Mouse (Mus musculus): ENCODE data around the gene Shb. TPM values are rescaled to one million over a fixed set of nuclear protein-coding genes. Genes with fewer than 3 reads are reported as not detected.
"Not testable (repeated sequence)": the region's sequence is repeated elsewhere in the genome, so short reads cannot be mapped to it uniquely, and the experiment has no call there.

Shb gene
- polyA plus RNA-seq, 1 experiment = 6.5 TPM

- Histone ChIP-seq H3K4me1 (ENCODE audit: control insufficient read depth, insufficient read depth, low read length) (peaks cover 4% of the 10 kb centered on the region), H3K27ac (ENCODE audit: control insufficient read depth, insufficient read depth, low read depth, low read length, poor library complexity) (no peak overlapping the region; the same call in 1 of the 2 replicates), H3K4me3 (replicated peaks; ENCODE audit: control insufficient read depth, low read depth, low read length) (no peak overlapping the region)
- TF ChIP-seq CTCF (IDR thresholded peaks at IDR 0.05; ENCODE audit: control insufficient read depth, insufficient read depth, low read length) (no peak), POLR2A (IDR thresholded peaks at IDR 0.05; ENCODE audit: borderline replicate concordance, control insufficient read depth, low read depth, low read length) (no peak)
- 73% methylated on average over 7 of the region's 7 CpGs for WGBS
Measured at GRCm38 (mm10) chr4:45405315-45405714, 127.0 kb downstream of the Shb start.

- WGBS = 87% methylated on average over 7 of the region's 7 CpGs
- TF ChIP-seq POLR2A (IDR thresholded peaks at IDR 0.05; ENCODE audit: borderline replicate concordance, control insufficient read depth, low read depth, low read length) = no peak
- H3K4me3 ChIP-seq (replicated peaks; ENCODE audit: control insufficient read depth, low read depth, low read length) = peak overlapping the region; percentile 36
- peak overlapping the region; percentile 80 for H3K27ac ChIP-seq (ENCODE audit: control insufficient read depth, insufficient read depth, low read depth, low read length, poor library complexity)
- peaks cover 2% of the 10 kb centered on the region for H3K4me1 ChIP-seq (ENCODE audit: control insufficient read depth, insufficient read depth, low read length)
Measured at GRCm38 (mm10) chr4:45404086-45404485, 128.2 kb downstream of the Shb start.

GRCm38 (mm10) chr4:45403499-45403878, 128.8 kb downstream of the Shb start:
- WGBS = 7% methylated on average over 7 of the region's 7 CpGs
- TF ChIP-seq CTCF (IDR thresholded peaks at IDR 0.05; ENCODE audit: control insufficient read depth, insufficient read depth, low read length) (no peak), POLR2A (IDR thresholded peaks at IDR 0.05; ENCODE audit: borderline replicate concordance, control insufficient read depth, low read depth, low read length) (no peak)
- Histone ChIP-seq H3K27ac (ENCODE audit: control insufficient read depth, insufficient read depth, low read depth, low read length, poor library complexity) (peak overlapping the region; percentile 80), H3K4me3 (replicated peaks; ENCODE audit: control insufficient read depth, low read depth, low read length) (no peak overlapping the region), H3K4me1 (ENCODE audit: control insufficient read depth, insufficient read depth, low read length) (peaks cover 2% of the 10 kb centered on the region)

DNA sequence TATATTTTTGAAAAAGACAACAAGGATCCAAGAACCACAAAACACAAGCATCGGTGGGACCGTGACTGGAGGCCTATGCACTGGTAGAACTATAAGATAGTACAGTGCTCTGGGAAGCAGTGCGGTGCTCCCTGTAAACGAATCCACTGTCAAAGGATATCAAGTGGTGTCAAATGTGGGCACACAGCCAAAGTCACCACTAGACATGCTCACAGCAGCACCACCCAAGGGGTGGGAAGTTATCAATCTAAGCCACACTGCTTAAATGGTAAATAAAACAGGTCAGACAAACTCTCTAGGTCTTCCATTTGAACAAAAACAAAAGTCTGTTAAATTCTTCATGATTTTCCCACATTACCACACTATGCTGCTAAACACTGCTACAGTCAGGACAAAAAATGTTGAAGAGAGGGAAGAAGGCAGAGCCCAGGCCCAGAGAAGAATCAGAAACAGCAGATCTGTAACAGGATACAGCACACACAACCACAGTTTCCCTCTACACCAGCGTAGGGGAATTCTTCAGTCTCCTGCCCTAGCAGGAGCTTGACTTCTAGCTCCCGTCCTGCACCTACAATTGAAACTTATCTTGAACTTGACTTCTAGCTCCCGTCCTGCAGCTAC, 129.3 kb downstream of the Shb start:
- TF ChIP-seq CTCF (IDR thresholded peaks at IDR 0.05; ENCODE audit: control insufficient read depth, insufficient read depth, low read length) = no peak
- TF ChIP-seq POLR2A (IDR thresholded peaks at IDR 0.05; ENCODE audit: borderline replicate concordance, control insufficient read depth, low read depth, low read length) = no peak
- Histone ChIP-seq H3K27ac (ENCODE audit: control insufficient read depth, insufficient read depth, low read depth, low read length, poor library complexity) (peak overlapping the region; percentile 80), H3K4me1 (ENCODE audit: control insufficient read depth, insufficient read depth, low read length) (peaks cover 2% of the 10 kb centered on the region), H3K4me3 (replicated peaks; ENCODE audit: control insufficient read depth, low read depth, low read length) (peak overlapping the region; percentile 66)
- 30% methylated on average over 7 of the region's 7 CpGs for WGBS

GRCm38 (mm10) chr4:45402281-45402680, 130.0 kb downstream of the Shb start:
- TF ChIP-seq POLR2A (IDR thresholded peaks at IDR 0.05; ENCODE audit: borderline replicate concordance, control insufficient read depth, low read depth, low read length) (no peak), CTCF (IDR thresholded peaks at IDR 0.05; ENCODE audit: control insufficient read depth, insufficient read depth, low read length) (no peak)
- peak overlapping the region; percentile 23 for H3K4me3 ChIP-seq (replicated peaks; ENCODE audit: control insufficient read depth, low read depth, low read length)

DNA sequence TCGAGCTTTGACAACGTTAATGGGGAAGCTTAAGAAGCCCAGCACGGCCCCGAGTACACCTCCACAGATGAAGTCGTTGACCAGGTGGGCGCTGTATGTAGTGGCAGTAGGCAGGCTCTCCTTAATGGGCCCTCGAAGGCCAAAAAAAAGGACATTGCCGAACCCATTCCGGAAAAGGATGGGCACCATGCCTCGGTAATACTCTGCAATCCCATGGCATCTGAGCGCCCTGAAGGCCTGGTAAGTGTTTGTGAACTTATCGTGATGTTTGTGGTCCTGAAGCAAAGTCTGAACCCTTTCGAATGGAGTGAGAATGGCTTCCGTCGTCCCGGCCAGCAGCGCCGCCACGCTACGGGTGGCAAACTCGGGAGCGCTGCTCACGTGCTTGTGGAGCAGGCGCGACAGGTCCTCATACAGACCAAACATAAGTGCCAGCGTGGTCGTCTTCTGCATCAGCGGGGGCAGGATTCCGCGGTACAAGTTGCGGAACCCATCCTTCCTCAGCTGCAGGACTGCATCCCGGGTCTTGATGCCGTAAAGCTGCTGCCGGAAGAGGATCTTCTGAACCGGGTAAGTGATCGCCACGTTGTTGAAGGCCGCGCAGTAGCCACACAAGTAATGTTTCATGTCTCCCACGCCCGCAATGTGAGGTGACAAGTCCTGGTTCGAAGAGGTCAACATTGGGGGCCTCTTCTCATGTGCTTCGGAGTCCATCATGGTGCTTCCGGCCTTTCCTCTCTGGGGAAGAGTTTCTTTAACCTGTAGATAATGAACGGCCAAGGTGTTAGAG, 132.7 kb downstream of the Shb start:
- TF ChIP-seq CTCF (IDR thresholded peaks at IDR 0.05; ENCODE audit: control insufficient read depth, insufficient read depth, low read length) (no peak), POLR2A (IDR thresholded peaks at IDR 0.05; ENCODE audit: borderline replicate concordance, control insufficient read depth, low read depth, low read length) (no peak)
- 96% methylated on average over 45 of the region's 45 CpGs for WGBS
- H3K4me1 ChIP-seq (ENCODE audit: control insufficient read depth, insufficient read depth, low read length) = peaks cover 3% of the 10 kb centered on the region
- no peak overlapping the region for H3K4me3 ChIP-seq (replicated peaks; ENCODE audit: control insufficient read depth, low read depth, low read length)
- no peak overlapping the region for H3K27ac ChIP-seq (ENCODE audit: control insufficient read depth, insufficient read depth, low read depth, low read length, poor library complexity)

More at GRCm38 (mm10) chr4:45402281-45402680, 130.0 kb downstream of the Shb start:
- H3K4me1 ChIP-seq (ENCODE audit: control insufficient read depth, insufficient read depth, low read length) = peaks cover 2% of the 10 kb centered on the region
- WGBS = 51% methylated on average over 4 of the region's 4 CpGs
- H3K27ac ChIP-seq (ENCODE audit: control insufficient read depth, insufficient read depth, low read depth, low read length, poor library complexity) = peak overlapping the region; percentile 68; the same call in 1 of the 2 replicates

DNA sequence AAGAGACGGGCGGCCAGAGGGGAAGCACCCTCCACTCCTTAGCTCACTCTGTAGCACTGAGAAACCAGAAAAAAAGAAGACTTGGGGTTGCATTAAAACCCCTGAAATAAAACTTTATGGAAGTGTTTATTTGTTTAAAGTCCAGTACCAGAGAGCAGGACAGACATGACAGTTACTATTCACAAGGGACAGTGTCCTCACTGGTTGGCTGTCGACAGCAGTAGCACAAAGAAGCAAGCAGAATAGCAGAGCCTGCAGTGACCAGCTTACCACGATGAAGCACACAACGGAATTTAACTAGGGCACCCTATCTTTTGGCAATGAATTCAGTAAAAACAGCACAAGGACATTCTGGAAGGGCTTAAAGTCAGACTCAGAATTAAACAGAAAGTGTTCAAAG, 134.0 kb downstream of the Shb start:
- 61% methylated on average over 5 of the region's 5 CpGs for WGBS
- 0 out of 2 replicates have a peak overlapping the region, but pooled peaks have one; percentile 24 for H3K27ac ChIP-seq (ENCODE audit: control insufficient read depth, insufficient read depth, low read depth, low read length, poor library complexity)
- H3K4me3 ChIP-seq (replicated peaks; ENCODE audit: control insufficient read depth, low read depth, low read length); H3K4me1 ChIP-seq (ENCODE audit: control insufficient read depth, insufficient read depth, low read length): not testable (repeated sequence)

GRCm38 (mm10) chr4:45396211-45396610, 136.1 kb downstream of the Shb start:
- not testable (repeated sequence) for H3K4me1 ChIP-seq (ENCODE audit: control insufficient read depth, insufficient read depth, low read length); H3K27ac ChIP-seq (ENCODE audit: control insufficient read depth, insufficient read depth, low read depth, low read length, poor library complexity); H3K4me3 ChIP-seq (replicated peaks; ENCODE audit: control insufficient read depth, low read depth, low read length)
- 2% methylated on average over 6 of the region's 6 CpGs for WGBS

GRCm38 (mm10) chr4:45393658-45394057, 138.6 kb downstream of the Shb start:
- TF ChIP-seq CTCF (IDR thresholded peaks at IDR 0.05; ENCODE audit: control insufficient read depth, insufficient read depth, low read length) (no peak), POLR2A (IDR thresholded peaks at IDR 0.05; ENCODE audit: borderline replicate concordance, control insufficient read depth, low read depth, low read length) (no peak)
- 44% methylated on average over 5 of the region's 5 CpGs for WGBS
- no peak overlapping the region for H3K27ac ChIP-seq (ENCODE audit: control insufficient read depth, insufficient read depth, low read depth, low read length, poor library complexity)
- peaks cover 4% of the 10 kb centered on the region for H3K4me1 ChIP-seq (ENCODE audit: control insufficient read depth, insufficient read depth, low read length)
- no peak overlapping the region for H3K4me3 ChIP-seq (replicated peaks; ENCODE audit: control insufficient read depth, low read depth, low read length)

All from bone marrow, adult 2 months (tissue).